Mouse (Mus musculus) kidney, adult 18-20 months (tissue): ENCODE results near the gene Fthl17d.
"Not testable (repeated sequence)": the region's sequence is repeated elsewhere in the genome, so short reads cannot be mapped to it uniquely, and the experiment has no call there.

Source experiments
- DNase-seq: peaks from one replicate; pipeline ENCODE4 v3.0.0; 2021

Fthl17d gene

GRCm38 (mm10) chrX:8986655-8987054 lies at the start of gene Fthl17d:
Gene Fthl17d, minus strand, starts transcription at chrX:8986755.
- not testable (repeated sequence) for DNase-seq

GRCm38 (mm10) chrX:9033193-9033592 lies 46.6 kb upstream of the Fthl17d start, which contains the start of gene Fthl17e:
Gene Fthl17e, plus strand, starts transcription at chrX:9033493.
- DNase-seq: not testable (repeated sequence)

GRCm38 (mm10) chrX:9019481-9019880 lies 32.9 kb upstream of the Fthl17d start:
- DNase-seq: no peak

GRCm38 (mm10) chrX:9016079-9016478 lies 29.5 kb upstream of the Fthl17d start:
- no peak for DNase-seq

GRCm38 (mm10) chrX:8976459-8976858 lies 10.1 kb downstream of the Fthl17d start, which contains the start of gene Fthl17c:
Gene Fthl17c, minus strand, starts transcription at chrX:8976559.
- DNase-seq: not testable (repeated sequence)

- not testable (repeated sequence) for DNase-seq
These were observed 21.9 kb downstream of the Fthl17d start for GRCm38 (mm10) chrX:8964618-8965017.

GRCm38 (mm10) chrX:8962875-8963274 lies 23.7 kb downstream of the Fthl17d start, which contains the start of gene Fthl17b:
Gene Fthl17b, minus strand, starts transcription at chrX:8962975.
- DNase-seq: not testable (repeated sequence)

GRCm38 (mm10) chrX:8948130-8948805 lies 38.3 kb downstream of the Fthl17d start:
- peak; percentile 88 for DNase-seq

GRCm38 (mm10) chrX:8944041-8944440 lies 42.5 kb downstream of the Fthl17d start:
- no peak for DNase-seq
